Mouse (Mus musculus) A20 (cell line): ENCODE data around the gene Vmn2r11.
"Not testable (repeated sequence)": the region's sequence is repeated elsewhere in the genome, so short reads cannot be mapped to it uniquely, and the experiment has no call there.

Experiments used
- DNase-seq: peaks from one replicate; pipeline ENCODE4 v3.0.0-alpha.2; 2011; ENCODE audit warnings: low read depth, low spot score

Vmn2r11 gene

DNA sequence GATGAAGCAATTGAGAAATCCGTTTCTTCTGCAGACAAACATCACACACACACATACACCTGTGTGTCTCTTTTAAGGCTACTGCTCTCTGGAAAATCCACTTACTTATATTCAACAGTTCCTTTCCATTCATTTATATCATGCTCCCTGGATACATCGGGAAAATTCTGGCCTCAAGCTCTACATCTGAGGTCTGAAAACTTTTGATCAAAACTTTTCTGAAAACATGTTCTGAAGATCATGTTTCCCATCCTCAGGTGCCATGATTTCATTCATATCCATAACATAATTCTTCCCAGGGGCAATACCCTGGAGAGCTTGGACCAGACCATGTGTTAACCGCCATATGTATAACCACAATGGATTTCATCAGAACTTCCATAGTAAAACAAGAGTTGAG is at the start of gene Vmn2r11:
Gene Vmn2r11 (minus strand): TSS at position 101 of the 400 bp plus-strand sequence.
- DNase-seq = not testable (repeated sequence)

DNA sequence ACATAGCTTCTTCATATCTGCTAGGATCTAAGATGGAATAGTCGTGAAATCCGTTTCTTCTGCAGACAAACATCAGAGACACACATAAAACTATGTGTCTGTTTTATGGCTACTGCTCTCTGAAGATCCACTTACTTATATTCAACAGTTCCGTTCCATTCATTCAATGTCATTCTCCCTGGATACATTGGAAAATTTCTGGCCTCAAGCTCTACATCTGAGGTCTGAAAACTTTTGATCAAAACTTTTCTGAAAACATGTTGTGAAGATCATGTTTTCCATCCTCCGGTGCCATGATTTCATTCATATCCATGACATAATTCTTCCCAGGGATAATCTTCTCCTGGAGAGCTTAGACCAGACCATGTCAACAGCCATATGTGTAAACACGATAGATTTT is 38.5 kb upstream of the Vmn2r11 start, which contains the start of gene Vmn2r12:
Gene Vmn2r12 (minus strand): TSS at position 101 of the 400 bp plus-strand sequence.
- DNase-seq = not testable (repeated sequence)

DNA sequence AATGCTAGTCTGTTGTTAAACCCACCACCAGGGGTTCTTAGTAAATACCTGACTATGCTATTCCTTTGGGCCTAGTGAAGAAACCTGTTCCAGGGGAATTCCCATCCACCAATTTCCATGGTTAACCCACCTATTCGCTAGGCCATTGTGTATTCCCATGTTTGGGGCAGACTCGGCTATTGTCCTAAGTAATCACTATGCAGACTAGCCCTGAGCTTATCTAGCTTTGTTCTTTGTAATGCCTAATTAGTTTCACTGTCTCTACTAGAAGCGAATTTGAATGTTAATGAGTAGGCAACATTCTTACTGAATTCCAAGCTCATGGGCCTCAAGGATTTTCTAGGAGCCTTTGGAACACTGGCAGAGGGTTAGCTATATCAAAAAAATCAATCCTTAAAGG is 37.1 kb upstream of the Vmn2r11 start:
- DNase-seq = not testable (repeated sequence)

DNA sequence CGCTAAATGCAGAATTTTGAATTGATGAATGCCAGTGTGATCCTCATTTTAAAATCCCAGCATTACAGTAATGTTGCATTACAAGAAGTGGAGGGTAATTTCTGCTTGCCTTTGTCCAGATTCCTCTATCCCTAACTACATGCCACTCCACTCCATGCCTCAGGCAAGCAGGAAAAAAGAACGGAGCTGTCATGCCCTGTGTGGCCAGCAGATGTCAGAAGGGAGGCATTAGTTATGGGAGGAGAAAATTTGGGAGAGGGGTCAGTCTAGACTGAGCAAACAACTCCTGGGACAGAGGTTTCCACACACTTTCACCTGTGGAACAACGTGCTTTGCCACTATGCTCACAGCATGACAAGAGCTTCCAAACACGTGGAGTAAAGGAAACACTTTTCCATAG is 12.6 kb upstream of the Vmn2r11 start:
- DNase-seq = not testable (repeated sequence)

- no peak for DNase-seq
These were observed 4.1 kb downstream of the Vmn2r11 start for GRCm38 (mm10) chr5:109055286-109055685.

DNA sequence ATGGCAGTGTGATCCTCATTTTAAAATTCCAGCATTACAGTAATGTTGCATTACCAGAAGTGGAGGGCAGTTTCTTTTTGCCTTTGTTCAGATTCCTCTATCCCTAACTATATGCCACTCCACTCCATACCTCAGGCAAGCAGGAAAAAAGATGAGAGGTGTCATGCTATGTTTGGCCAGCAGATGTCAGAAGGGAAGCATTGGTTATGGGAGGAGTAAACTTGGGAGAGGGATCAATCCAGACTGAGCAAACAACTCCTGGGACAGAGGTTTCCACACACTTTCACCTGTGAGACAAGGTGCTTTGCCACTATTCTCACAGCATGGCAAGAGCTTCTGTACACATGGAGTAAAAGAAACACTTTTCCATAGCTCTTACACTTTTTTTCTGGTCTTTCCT is 26.8 kb downstream of the Vmn2r11 start:
- DNase-seq = no peak

DNA sequence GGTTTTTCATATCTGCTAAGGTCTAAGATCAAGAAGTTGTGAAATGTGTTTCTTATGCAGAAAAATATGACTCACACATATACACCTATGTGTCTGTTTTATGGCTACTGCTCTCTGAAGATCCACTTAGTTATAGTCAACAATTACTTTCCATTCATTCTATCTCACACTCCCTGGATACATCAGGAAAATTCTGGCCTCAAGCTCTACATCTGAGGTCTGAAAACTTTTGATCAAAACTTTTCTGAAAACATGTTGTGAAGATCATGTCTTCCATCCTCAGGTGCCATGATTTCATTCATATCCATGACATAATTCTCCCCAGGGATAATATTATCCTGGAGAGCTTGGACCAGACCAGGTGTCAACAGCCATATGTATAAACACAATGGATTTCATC is 52.9 kb downstream of the Vmn2r11 start, which contains the start of gene Vmn2r10:
Gene Vmn2r10 (minus strand): TSS at position 101 of the 400 bp plus-strand sequence.
- not testable (repeated sequence) for DNase-seq
